Mouse (Mus musculus): ENCODE results near the gene Kpna7.

The Kpna7 gene

DNA sequence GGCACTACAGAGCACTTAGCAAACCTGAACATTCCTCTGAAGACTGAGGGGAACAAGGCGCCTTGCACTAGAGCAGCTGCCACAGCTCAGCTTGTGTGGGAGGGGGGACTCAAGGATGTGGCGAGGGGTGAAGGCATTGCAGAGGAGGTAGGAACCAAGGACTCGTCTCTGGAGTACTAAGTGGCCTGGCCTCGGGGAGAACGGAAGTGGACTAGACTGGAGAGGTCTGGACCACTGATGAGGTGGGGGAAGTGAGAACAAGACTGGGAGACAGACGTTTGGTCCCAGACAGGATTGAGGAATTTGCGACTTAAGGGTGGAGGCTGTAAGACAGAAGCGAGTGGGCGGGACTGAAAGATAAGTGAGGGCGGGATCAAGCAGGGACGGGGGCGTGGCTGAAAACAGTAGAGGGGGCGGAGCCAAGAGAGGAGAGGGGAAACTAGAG lies 120.0 kb downstream of the Kpna7 start:
- peak; percentile 78 for DNase-seq (ENCODE audit: low read depth, low spot score)

DNA sequence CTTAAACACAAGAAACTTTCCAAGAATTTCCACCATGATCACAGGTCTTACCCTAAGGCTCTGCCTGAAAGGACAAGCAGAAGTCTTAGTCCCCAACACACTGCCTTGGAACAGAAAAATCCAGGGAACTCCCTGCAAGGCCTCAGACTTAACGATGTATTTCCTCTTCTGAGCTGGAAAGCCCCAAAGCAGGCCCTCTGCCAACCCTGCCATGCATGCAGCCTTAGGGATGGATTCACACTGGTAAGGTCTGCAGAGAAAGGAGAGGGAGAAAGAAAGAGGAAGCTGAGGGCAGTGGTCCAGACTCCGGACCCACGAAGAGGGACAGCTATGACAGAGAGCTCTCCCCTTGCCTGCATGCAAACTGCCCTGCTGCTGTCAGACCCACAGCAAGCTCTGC lies 120.4 kb downstream of the Kpna7 start:
- DNase-seq (ENCODE audit: low read depth, low spot score) = no peak

DNA sequence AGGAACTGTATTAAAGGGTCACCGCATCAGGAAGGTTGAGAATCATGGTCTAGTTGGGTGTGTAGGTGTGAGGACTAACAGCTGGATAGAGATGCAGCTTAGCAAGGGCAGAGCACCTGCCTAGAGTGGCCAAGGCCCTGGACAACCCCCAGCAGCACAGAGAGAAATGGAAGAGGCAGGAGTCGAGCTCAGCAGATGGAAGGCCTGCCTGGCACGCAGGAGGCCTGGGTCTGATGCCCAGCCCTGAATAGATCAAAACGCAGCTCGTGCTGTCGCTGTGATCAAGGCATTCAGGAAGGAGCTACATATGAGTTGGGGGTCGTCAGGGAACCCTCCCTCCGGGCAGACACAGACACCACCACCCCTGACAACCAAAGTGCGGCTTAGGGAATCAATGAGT lies 125.6 kb downstream of the Kpna7 start:
- DNase-seq (ENCODE audit: low read depth, low spot score) = no peak

DNA sequence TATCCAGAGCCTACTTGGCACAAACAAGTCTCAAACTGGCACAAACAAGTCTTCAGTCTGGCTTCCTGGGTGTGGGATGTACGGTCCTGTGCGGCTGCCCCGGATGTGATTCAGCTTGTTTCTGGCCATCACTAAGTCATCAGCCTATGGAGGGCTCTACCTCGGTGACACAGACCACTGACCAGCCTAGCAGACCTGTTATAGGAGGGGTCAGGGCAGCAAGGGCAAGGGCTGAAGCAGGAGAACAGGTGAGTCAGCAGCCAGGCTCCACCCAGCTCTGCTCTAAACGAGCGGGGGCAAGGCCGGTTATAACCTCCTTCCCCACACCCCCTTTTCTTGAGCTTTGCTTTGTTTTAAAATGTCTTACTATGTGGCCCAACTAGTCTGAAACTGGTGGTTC lies 129.4 kb downstream of the Kpna7 start:
- DNase-seq (ENCODE audit: low read depth, low spot score) = no peak

DNA sequence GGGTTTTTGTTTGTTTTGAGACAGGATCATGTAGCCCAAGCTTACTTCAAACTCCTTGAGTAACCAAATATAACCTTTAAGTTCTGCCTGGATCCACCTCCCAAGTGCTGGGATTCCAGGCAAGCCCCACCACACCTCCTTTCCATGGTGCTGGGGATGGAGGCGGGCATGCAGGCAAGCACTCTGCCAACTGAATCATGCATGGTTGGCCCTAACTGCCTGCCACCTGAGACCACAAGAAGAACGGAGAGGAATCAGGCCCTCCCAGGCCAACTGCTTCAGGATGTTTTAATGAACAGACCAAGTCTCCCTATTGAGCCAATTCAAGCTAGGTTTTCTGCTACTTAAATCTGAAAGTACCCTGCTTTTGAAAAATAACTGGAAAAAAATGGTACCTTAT lies 131.2 kb downstream of the Kpna7 start:
- DNase-seq (ENCODE audit: low read depth, low spot score) = no peak

DNA sequence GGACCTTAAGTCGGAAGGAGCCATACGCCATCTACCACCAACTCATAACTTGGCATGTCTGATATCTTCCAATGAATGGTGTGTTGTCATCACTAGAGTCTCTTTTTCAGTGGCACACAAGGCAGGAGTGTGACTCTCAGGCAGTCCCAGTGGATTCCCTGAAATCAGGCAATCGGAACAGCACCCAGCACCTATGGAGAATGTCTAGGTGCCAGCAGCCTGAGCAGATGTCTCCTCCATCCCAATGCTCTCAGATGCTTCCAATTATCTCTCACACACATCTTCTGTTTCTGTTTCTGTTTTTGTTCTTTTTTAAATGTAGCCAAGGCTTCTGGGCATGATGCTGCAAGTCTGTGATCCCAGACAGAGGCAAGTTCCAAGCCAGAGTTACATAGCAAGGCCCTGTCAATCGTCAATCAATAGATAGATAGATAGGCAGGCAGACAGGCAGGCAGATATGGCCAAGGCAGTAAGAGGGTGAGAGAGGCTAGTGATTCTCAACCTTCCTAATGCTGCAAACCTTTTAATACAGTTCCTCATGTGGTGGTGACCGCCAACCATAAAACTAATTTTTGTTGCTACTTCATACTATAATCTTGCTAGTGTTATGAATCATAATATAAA lies 133.3 kb downstream of the Kpna7 start:
- no peak for DNase-seq (ENCODE audit: low read depth, low spot score)

DNA sequence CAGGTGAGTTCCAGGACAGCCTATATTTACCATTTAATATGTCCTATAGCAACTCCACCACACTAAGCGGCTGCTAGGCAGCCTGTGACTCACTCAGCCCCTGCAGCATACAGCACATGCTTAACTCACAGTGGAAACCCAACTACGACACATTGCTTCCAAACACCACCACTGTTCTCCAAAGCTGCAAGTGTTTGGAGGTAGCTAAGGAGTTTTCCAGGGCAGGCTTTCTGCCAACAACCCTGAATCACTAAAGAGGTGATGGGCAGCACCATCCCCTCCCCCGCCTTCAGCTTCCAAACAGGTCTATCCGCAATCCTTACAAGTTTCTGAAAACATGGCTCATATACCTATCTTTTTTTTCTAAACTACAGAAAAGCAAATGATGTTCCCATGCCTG lies 134.0 kb downstream of the Kpna7 start:
- no peak for DNase-seq (ENCODE audit: low read depth, low spot score)

DNA sequence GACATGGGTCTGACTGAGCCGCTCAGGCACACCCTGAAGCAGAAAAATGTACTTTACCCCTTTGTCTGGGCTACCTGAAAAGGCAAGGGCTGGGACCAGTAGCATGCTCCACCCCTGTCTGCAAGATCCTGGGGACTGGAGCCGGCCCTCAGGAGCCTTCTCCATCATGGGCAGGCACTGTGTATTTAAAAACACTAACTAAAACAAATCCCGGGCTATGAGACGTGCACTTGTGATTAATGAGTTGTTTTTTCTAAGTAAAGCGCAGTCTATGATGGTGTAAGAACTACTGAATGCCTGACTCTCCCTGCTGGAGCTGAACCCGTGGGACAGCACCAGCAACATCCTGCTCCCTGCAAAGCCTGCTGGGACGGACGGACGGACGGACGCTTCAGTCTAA lies 135.4 kb downstream of the Kpna7 start:
- DNase-seq (ENCODE audit: low read depth, low spot score) = no peak

DNA sequence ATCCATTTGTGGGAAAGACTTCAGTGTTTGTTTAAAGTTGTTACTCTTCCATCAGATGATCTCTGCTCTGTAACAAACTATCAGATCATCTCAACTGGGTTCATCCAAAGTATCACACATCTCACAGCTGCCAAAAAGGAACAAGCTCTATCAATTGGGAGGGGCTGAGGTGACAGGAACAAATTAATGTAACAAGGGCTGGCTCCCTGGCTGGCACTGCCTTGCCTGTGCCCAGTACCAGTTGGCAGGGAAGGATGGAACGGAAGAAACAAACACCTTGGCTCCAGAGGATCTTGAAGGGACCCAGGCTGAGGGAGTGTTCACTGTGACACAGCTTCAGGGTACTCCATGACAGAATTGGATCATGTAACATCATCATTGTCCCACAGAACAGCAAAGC lies 135.8 kb downstream of the Kpna7 start:
- DNase-seq (ENCODE audit: low read depth, low spot score) = no peak

DNA sequence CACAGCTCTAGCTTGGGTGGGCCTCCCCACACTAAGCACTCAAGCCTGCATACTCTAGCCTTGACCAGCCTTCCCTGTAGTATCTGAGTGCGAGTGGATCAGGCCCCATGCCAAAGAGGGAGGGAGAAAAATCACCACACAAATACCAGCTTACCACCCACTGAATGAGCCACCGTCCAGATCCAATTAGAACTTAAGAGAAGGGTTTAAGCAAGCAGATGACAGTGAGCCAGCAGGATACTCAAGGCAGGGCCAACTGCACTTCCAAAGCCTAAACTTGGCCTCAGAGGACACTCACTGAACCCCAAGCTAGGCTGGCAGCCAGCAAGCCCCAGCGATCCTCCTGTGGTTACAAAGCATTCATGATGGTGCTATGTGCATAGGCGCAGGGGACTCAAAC lies 137.8 kb downstream of the Kpna7 start:
- no peak for DNase-seq (ENCODE audit: low read depth, low spot score)

DNA sequence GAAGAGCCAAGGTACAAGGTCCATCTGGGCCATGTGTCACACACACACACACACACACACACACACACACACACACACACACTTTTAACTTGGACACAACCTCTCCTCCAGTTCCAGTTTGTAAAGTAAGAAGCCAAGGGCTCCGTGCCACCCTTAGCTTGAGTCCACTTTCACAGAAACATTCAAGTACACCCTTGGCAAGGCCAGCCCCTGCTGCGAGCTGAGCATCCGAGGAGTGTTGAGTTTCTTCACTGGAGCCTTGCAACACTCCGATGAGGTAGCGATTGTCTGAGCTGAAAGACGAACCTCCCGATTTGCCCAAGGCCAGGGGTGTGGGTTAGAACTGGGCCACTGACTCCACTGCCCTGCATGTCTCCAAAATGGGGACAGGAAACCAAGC lies 138.9 kb downstream of the Kpna7 start:
- DNase-seq (ENCODE audit: low read depth, low spot score) = no peak

DNA sequence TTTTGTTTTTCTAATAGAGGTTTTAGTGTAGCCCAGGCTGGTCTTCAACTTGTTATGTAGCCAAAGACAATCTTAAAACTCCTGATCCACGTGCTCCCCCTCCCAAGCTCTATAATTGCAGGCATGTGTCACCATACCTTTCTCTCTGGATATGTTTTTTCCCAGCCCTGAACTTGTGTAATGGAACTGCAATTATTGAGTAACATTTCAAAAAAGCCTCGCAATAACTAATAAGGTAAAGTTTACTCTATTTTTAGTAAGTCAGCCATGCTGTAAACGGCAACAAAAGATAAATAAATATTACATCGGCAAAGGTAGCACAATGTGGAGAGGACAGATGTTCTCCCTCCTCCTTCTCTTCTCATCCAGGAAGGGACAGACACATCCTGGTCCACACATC lies 139.5 kb downstream of the Kpna7 start:
- DNase-seq (ENCODE audit: low read depth, low spot score) = no peak

DNA sequence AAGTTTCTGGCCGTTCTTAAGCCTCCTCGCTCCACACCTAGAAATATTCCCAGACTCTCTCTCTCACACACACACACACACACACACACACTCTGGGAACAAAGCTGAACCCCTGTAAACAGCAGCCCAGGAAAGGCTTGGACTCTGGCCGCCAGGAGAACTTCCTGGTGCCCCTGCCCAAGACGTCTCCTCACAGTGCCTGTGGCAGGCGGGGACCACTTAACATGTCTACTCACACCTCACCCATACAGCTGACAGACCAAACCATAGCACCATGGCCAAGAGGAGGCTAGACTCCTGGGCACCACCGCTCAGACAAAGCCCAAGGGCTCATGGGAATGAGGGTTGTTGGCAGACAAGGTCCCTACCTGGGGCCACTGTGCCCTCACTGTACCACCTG lies 140.5 kb downstream of the Kpna7 start:
- no peak for DNase-seq (ENCODE audit: low read depth, low spot score)

DNA sequence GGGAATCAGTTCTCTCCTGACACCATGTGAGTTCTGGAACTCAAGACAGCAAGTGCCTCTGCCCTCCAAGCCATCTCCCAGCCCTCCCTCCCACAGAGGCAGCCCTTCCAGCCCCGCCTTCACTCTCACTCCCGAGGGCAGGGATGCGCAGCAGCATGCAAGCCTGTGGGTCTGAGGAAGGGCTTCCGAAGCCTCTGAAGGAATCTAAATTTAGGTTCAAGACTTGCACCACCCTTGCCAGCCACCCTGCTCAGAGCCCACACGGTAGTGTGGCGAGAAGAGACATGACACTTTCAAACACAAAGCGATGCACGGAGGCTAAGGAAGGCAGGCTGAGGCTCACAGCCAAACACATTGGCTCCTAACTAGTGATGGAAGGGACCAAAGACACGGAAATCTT lies 141.4 kb downstream of the Kpna7 start:
- no peak for DNase-seq (ENCODE audit: low read depth, low spot score)

DNA sequence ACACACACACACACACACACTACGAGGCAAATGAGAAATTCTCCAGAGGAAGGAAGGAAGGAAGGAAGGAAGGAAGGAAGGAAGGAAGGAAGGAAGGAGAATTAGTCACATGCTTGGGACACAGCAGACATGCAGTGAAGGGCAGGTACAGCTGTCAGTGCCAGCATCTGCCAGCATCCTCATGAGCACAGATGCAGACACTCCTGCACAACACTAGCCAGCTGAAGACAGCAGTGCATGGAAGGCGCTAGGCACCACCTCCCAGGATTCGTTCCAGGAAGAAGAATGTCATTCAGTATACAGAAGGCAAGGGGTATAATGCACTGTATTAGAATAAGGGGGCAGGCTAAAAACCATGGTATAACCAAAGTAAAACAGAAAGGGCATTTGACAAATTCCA lies 142.9 kb downstream of the Kpna7 start:
- no peak for DNase-seq (ENCODE audit: low read depth, low spot score)

DNA sequence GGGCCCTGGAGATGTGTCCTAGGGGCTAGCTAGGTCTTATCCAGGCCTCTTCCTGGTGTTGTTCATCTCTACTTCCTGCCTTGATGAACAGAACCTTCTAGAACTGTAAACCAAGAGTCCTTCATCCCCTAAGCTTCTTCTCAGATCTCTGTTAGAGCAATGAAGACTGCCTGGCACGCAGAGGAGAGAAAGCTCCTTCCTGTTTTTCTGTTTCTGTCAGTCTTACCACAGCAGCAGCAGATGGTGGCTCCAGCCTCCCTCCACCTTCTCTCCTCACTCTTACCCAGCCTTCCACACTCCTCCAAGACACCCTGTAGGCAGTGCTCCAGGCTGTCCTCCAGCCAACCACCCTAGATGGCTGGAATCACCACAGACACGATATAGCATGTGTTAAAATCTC lies 146.5 kb downstream of the Kpna7 start:
- DNase-seq (ENCODE audit: low read depth, low spot score) = peak; percentile 56

Measured in CD4-positive helper T cell, adult 2 months (primary cell).